ENCODE assay signal across 9 mouse cellular contexts in the genomic region with DNA sequence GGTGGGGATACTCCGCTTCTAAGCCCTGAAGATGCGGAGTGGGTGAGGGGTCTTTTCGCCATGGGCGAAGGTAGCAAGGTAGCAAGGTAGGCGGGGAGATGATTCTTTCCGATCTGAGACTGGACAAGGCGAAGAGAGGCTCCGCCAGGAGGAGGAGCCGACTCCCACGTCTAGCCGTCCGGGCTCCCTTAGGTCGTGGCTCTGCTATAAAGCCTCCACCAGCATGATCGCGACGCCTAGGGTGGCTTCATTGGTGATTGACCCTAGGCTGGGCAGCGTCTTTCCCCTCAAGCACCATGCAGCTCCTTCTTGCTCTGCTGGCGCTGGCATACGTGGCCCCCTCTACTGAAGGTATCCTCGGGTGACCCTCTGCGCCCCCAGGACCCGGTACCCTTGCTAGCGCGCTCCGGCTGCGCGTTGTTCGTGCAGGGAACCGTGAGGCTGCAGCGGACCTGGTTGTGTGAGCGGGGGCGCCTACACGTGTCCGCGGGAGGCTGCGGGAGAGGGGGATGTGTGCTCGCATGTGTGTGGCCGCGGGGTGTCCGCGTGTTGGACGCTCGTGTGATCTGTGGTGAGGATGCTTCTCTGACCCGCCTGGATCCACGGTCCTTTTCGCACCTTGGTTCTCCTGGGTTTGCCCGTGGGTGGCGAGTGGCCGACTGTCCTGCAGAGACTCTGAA. TPM values are rescaled to one million over a fixed set of nuclear protein-coding genes. Genes with fewer than 3 reads are reported as not detected.
DNase-seq lines count a peak whose midpoint lies in the region; ATAC-seq and TF ChIP-seq lines count a peak whose summit lies in the region.
"Had no signal": no experiment of that assay in that cellular context is flagged by ENCODE, and none has a peak within 500 bp of the region (broad histone marks: within the 10 kb centered on the region; RNA-seq: fewer than 3 reads in every experiment).

A gene (plus strand): TSS at position 196 of the 680 bp plus-strand sequence.

- no peak within 1 kb of the TSS for H3K27ac ChIP-seq in embryonic facial prominence, embryonic 12.5 days
- H3K27ac ChIP-seq in lung, embryonic 14.5 days (ENCODE audit: low read depth), result no peak within 1 kb of the TSS

- peaks cover 17% of the 10 kb centered on the region for H3K4me1 ChIP-seq in embryonic facial prominence, embryonic 12.5 days
- H3K4me1 ChIP-seq in lung, embryonic 14.5 days (ENCODE audit: insufficient read depth), result no peaks in the 10 kb centered on the region

- H3K36me3 ChIP-seq in embryonic facial prominence, embryonic 12.5 days, result no peaks in the 10 kb centered on the region
- H3K36me3 ChIP-seq in lung, embryonic 14.5 days (ENCODE audit: insufficient read depth), result no peaks in the 10 kb centered on the region
- H3K36me3 ChIP-seq: G1E had no signal

- peak; percentile 24 for DNase-seq in layer of hippocampus, adult 11-12 months (ENCODE audit: low spot score)
- no peak for DNase-seq in layer of hippocampus, adult 9-10 months (ENCODE audit: low spot score)
- no peak for DNase-seq in heart, postnatal 10 days
- DNase-seq in kidney, postnatal 25 days, result peak; percentile 43 to 68
- DNase-seq in lung, embryonic 14.5 days, result peak; percentile 15
- DNase-seq in right cerebral cortex, postnatal 14 days, result peak; percentile 51
- no peak for DNase-seq in c-Kit-positive CD71-positive TER-119-positive erythroid progenitor cells, embryonic 14.5 days (ENCODE audit: low spot score)

- ATAC-seq in embryonic facial prominence, embryonic 12.5 days (ENCODE audit: insufficient number of reproducible peaks, insufficient read depth, low FRiP score, low TSS enrichment), result no peak
- ATAC-seq in lung, embryonic 14.5 days (ENCODE audit: insufficient read depth), result no peak

- intact Hi-C loops in heart, postnatal 10 days (cut with DNase I), result loop anchor here (2.0 kb wide), 1 partner anchor 21 kb away; no protein-coding TSS in a partner anchor

- H3K9me3 ChIP-seq in embryonic facial prominence, embryonic 12.5 days, result no peaks in the 10 kb centered on the region
- H3K9me3 ChIP-seq in lung, embryonic 14.5 days (ENCODE audit: low read depth, low read length), result no peaks in the 10 kb centered on the region
- H3K9me3 ChIP-seq: G1E had no signal

- peak within 1 kb of the TSS; percentile 10; the same call in 1 of the 2 replicates for H3K9ac ChIP-seq in embryonic facial prominence, embryonic 12.5 days
- H3K9ac ChIP-seq in lung, embryonic 14.5 days, result no peak within 1 kb of the TSS

- peak within 1 kb of the TSS; percentile 49 for H3K4me2 ChIP-seq in embryonic facial prominence, embryonic 12.5 days (replicated peaks)
- H3K4me2 ChIP-seq in lung, embryonic 14.5 days, result peak within 1 kb of the TSS; percentile 55

- H3K27me3 ChIP-seq in embryonic facial prominence, embryonic 12.5 days, result peaks cover 45% of the 10 kb centered on the region
- H3K27me3 ChIP-seq in lung, embryonic 14.5 days (ENCODE audit: insufficient read depth, low read length), result peaks cover 34% of the 10 kb centered on the region

- 1% methylated on average over 49 of the region's 49 CpGs for WGBS in embryonic facial prominence, embryonic 12.5 days
- WGBS in lung, embryonic 14.5 days, result under 1% methylated on average over 49 of the region's 49 CpGs

- TF ChIP-seq CTCF in lung, embryonic 14.5 days (IDR thresholded peaks at IDR 0.05; ENCODE audit: low read depth), result no peak

- H3K4me3 ChIP-seq in embryonic facial prominence, embryonic 12.5 days, result peak within 1 kb of the TSS; percentile 33
- H3K4me3 ChIP-seq in lung, embryonic 14.5 days (ENCODE audit: low read depth, low read length), result peak within 1 kb of the TSS; percentile 17; the same call in 1 of the 2 replicates

RNA-seq across cellular contexts. Expression of the gene that starts here (rescaled TPM):
- polyA plus RNA-seq in embryonic facial prominence, embryonic 12.5 days (2016; fragmentation: Nextera tagmentation; extraction: Ambion mirVana), result 0.86 and 1.4 TPM in 2 replicates
- total RNA-seq in heart, postnatal 10 days (2021), result 10 to 100 TPM; 46.9 to 55.9 TPM
- polyA plus RNA-seq in lung, embryonic 14.5 days (2014; fragmentation: Nextera tagmentation; extraction: Ambion mirVana), result 0.28 and 0.54 TPM in 2 replicates
- total RNA-seq: G1E had no signal
- polyA plus RNA-seq: G1E had no signal

Comparison
In these comparisons a context has a peak if more than half of its experiments do, and no peak if none do; other contexts are left out.
1. DNase-seq: peak in layer of hippocampus, adult 11-12 months (single experiment), kidney, postnatal 25 days (2 of 2) and right cerebral cortex, postnatal 14 days (single experiment); none in layer of hippocampus, adult 9-10 months (single experiment), heart, postnatal 10 days (0 of 2) and c-Kit-positive CD71-positive TER-119-positive erythroid progenitor cells, embryonic 14.5 days (single experiment).
2. Peak in DNase-seq, H3K4me3 ChIP-seq and H3K4me2 ChIP-seq in lung, embryonic 14.5 days; RNA of the gene not detected or under 1 TPM.